Mouse (Mus musculus) cortical plate, adult 2 months (tissue): Measurements from ENCODE around the gene Ubtf. TPM values are rescaled to one million over a fixed set of nuclear protein-coding genes. Genes with fewer than 3 reads are reported as not detected.
"Not testable (repeated sequence)": the region's sequence is repeated elsewhere in the genome, so short reads cannot be mapped to it uniquely, and the experiment has no call there.

Experiments used
- H3K27ac ChIP-seq: fragments of 200-500 bp; 2 replicates; pipeline ENCODE4 v1.5.1; 2012; ENCODE audit warnings: low read length, control low read depth, inconsistent platforms; ENCODE audit not compliant: insufficient read depth
- H3K4me1 ChIP-seq: fragments of 200-500 bp; 2 replicates; pipeline ENCODE4 v1.6.1; 2011; ENCODE audit warnings: low read length; ENCODE audit not compliant: control insufficient read depth, insufficient read depth
- H3K4me3 ChIP-seq: fragments of 200-500 bp; 2 replicates; pipeline ENCODE4 v1.5.1; 2011; ENCODE audit warnings: mild to moderate bottlenecking, low read length, control low read depth; ENCODE audit not compliant: insufficient read depth
- CTCF ChIP-seq: fragments of 200-500 bp; IDR thresholded peaks from 2 replicates; pipeline ENCODE4 v1.5.1; 2011; ENCODE audit warnings: mild to moderate bottlenecking, control low read depth, low read length; ENCODE audit not compliant: insufficient read depth; ENCODE audit errors: extremely low read depth
- POLR2A ChIP-seq: fragments of 200-500 bp; IDR thresholded peaks from 2 replicates; pipeline ENCODE4 v1.6.1; 2011; ENCODE audit warnings: mild to moderate bottlenecking, low read length, control low read depth; ENCODE audit not compliant: insufficient read depth; ENCODE audit errors: extremely low read depth
- polyA plus RNA-seq: library from polyadenylated mRNA; depleted of rRNA; stranded (reverse); fragments of >200 nt; gene quantifications from 2 replicates; pipeline ENCODE4 v1.2.3, GENCODE M21; 2012; rRNA removed

Ubtf gene
- polyA plus RNA-seq = 84.1 and 86.8 TPM in 2 replicates

- no peak for TF ChIP-seq CTCF
- peak; percentile 55; the same call in 1 of the 2 replicates for TF ChIP-seq POLR2A
Observed at GRCm38 (mm10) chr11:102319410-102319792, at the start of gene Ubtf. Gene Ubtf (minus strand): TSS chr11:102319742.

GRCm38 (mm10) chr11:102369263-102369662 lies 49.7 kb upstream of the Ubtf start:
- H3K4me3 ChIP-seq = no peak overlapping the region
- no peak overlapping the region for H3K27ac ChIP-seq
- TF ChIP-seq CTCF (no peak), POLR2A (no peak)
- H3K4me1 ChIP-seq = no peaks in the 10 kb centered on the region

More at GRCm38 (mm10) chr11:102319410-102319792, at the start of gene Ubtf:
- peak within 1 kb of the TSS; percentile 55 for H3K4me3 ChIP-seq
- 0 out of 2 replicates have a peak, but pooled peaks cover 1% of the 10 kb centered on the region for H3K4me1 ChIP-seq
- H3K27ac ChIP-seq = peak within 1 kb of the TSS; percentile 99

DNA sequence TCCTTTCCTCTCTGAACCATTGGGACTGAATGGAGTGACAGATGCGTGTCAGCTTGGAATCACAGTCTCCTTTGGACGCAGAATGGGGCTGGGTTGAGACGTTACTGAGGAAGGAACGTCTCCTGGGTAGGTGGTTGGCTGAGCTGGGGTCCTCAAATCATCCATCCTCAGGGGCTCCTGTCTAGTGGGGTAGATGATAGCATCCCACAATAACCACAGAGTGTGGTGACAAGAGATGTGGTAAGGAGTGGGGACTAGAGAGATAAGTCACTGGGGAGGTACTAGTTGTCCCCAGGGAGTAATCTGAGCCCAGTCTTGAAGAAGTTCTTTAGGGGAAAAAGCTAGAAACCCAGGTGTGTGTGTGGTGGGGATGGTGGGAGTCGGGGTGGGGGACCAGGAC lies 48.8 kb upstream of the Ubtf start:
- TF ChIP-seq CTCF (no peak), POLR2A (no peak)
- Histone ChIP-seq H3K27ac (no peak overlapping the region), H3K4me3 (no peak overlapping the region), H3K4me1 (no peaks in the 10 kb centered on the region)

GRCm38 (mm10) chr11:102367504-102368280 lies 48.1 kb upstream of the Ubtf start:
- TF ChIP-seq CTCF (no peak), POLR2A (no peak)
- Histone ChIP-seq H3K4me1 (no peaks in the 10 kb centered on the region), H3K4me3 (no peak overlapping the region), H3K27ac (no peak overlapping the region)

- H3K27ac ChIP-seq, H3K4me1 ChIP-seq, H3K4me3 ChIP-seq: not testable (repeated sequence)
Observed at GRCm38 (mm10) chr11:102366103-102366502, 46.6 kb upstream of the Ubtf start, which contains the start of gene Slc4a1. Gene Slc4a1 (minus strand): TSS chr11:102366203.

DNA sequence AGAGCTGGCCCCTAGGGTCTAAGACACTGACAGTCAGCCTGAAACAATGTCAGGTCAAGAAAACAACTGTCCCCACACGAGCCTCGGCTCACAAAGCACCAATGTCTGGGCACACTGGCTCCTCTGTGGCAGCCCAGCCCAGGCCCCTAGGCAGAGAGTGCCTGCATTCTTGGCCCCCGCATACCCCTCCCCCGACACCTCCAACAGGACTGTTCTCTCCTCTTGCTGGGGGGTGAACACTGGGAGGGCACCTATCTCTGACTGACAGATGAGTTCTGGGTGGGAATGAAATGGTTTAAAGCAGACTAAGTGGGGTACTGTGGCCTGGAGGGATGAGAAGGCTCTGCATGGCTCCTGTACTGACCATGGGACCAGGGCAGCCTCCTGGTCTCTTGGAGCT lies 46.2 kb upstream of the Ubtf start:
- TF ChIP-seq POLR2A (no peak), CTCF (no peak)
- Histone ChIP-seq H3K4me1 (no peaks in the 10 kb centered on the region), H3K4me3 (no peak overlapping the region), H3K27ac (no peak overlapping the region)

- no peaks in the 10 kb centered on the region for H3K4me1 ChIP-seq
- no peak overlapping the region for H3K27ac ChIP-seq
- no peak overlapping the region for H3K4me3 ChIP-seq
- TF ChIP-seq POLR2A (no peak), CTCF (no peak)
Observed at GRCm38 (mm10) chr11:102364570-102365371, 45.2 kb upstream of the Ubtf start.

- H3K27ac ChIP-seq = no peak overlapping the region
- no peak overlapping the region for H3K4me3 ChIP-seq
- no peaks in the 10 kb centered on the region for H3K4me1 ChIP-seq
- TF ChIP-seq CTCF = no peak
- no peak for TF ChIP-seq POLR2A
Observed at GRCm38 (mm10) chr11:102363623-102364022, 44.1 kb upstream of the Ubtf start.

DNA sequence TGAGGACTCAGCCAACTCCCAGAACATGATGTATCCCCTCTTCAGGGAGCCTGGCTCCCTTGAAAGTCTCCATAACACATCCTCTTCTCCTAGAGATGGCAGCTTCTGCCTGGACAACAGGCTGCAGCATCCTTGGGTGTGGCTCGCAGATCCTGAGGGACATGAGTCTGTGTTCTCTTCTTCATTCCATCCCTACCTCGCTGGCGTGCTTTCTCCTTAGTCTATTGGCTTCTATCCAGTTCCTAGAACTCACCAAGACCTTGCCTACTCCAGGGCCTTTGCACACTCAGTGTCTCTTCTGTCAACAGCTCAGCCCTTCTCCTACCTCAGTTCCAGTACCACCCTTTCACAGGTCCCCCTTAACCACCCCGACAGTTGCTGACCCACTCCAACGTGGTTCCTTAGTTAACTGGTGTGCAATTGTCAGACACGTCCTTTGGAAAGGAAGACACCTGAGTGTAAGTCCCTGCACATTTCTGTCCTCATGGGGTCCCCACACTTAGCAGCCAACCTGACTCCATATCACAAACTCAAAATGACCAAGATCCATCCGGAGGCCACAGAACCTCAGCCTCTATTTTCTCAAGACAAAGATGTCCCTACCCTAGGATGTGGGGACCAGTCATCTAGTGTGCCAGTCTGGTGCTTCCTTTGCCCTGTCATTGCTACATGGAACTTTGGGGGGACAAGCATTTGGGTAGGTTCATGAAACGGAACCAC lies 42.4 kb upstream of the Ubtf start:
- H3K4me3 ChIP-seq = no peak overlapping the region
- no peak for TF ChIP-seq CTCF
- no peak for TF ChIP-seq POLR2A
- no peak overlapping the region for H3K27ac ChIP-seq
- no peaks in the 10 kb centered on the region for H3K4me1 ChIP-seq

DNA sequence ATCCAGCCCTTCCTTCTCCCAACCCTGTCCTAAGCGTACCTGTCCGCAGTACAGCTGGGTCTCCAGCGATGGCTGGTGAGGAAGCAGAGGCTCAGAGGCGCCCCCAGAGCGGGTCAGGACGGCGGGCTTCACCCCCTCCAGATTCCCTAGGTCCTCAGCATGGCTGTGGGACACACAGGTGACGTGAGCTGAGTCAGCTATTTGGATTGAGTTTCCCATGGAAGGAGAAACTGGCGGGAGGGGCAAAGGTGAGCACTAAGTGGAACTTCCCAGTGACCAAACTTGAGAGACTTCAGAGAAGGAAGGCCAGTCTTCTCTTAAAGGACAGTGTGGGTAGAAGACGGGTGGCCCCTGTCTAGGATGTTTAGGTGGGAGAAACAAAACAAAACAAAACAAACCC lies 38.8 kb upstream of the Ubtf start:
- Histone ChIP-seq H3K4me3 (no peak overlapping the region), H3K4me1 (no peaks in the 10 kb centered on the region), H3K27ac (no peak overlapping the region)
- TF ChIP-seq POLR2A = no peak
- no peak for TF ChIP-seq CTCF
